Mouse (Mus musculus) midbrain, postnatal 0 days (tissue): Measurements from ENCODE around the gene Gns. TPM values are rescaled to one million over a fixed set of nuclear protein-coding genes. Genes with fewer than 3 reads are reported as not detected.
A peak's percentile ranks its signal among the peaks of the same experiment; 100 is the strongest.

ENCODE experiments used
- ATAC-seq: fragments of 200-750 bp; cut with Nextera tagmentation; 2 replicates; pipeline ENCODE4 v1.8.0; 2017; ENCODE audit warnings: moderate number of reproducible peaks, mild to moderate bottlenecking, moderate TSS enrichment, moderate library complexity; ENCODE audit not compliant: low FRiP score
- DNase-seq: peaks from one replicate; pipeline ENCODE4 v3.0.0-alpha.2; 2015; ENCODE audit warnings: low spot score
- H3K27ac ChIP-seq: fragments of 300-500 bp; sonication (generic); 2 replicates; pipeline ENCODE4 v1.5.1; 2014; ENCODE audit warnings: low read depth, mild to moderate bottlenecking, low read length, mixed read lengths
- H3K27me3 ChIP-seq: fragments of 300-500 bp; sonication (generic); 2 replicates; pipeline ENCODE4 v1.6.1; 2014; ENCODE audit warnings: low read length, control low read depth, mixed read lengths; ENCODE audit not compliant: insufficient read depth
- H3K36me3 ChIP-seq: fragments of 300-500 bp; sonication (generic); 2 replicates; pipeline ENCODE4 v1.6.1; 2014; ENCODE audit warnings: low read length, control low read depth, mixed read lengths; ENCODE audit not compliant: insufficient read depth
- H3K4me1 ChIP-seq: fragments of 300-500 bp; sonication (generic); 2 replicates; pipeline ENCODE4 v1.6.1; 2014; ENCODE audit warnings: mild to moderate bottlenecking, control low read depth, antibody characterized with exemption, low read length, mixed read lengths; ENCODE audit not compliant: insufficient read depth
- H3K4me2 ChIP-seq: fragments of 300-500 bp; sonication (generic); 2 replicates; pipeline ENCODE4 v1.6.1; 2014; ENCODE audit warnings: low read depth, mild to moderate bottlenecking, low read length, mixed read lengths; ENCODE audit not compliant: poor library complexity, severe bottlenecking
- H3K4me3 ChIP-seq: fragments of 300-500 bp; sonication (generic); 2 replicates; pipeline ENCODE4 v1.5.1; 2014; ENCODE audit warnings: low read depth, mild to moderate bottlenecking, low read length, moderate library complexity
- H3K9ac ChIP-seq: fragments of 300-500 bp; sonication (generic); replicated peaks from 2 replicates; pipeline ENCODE4 v1.6.1; 2014; ENCODE audit warnings: mild to moderate bottlenecking, low read length, moderate library complexity, mixed read lengths; ENCODE audit not compliant: poor library complexity, severe bottlenecking
- H3K9me3 ChIP-seq: fragments of 300-500 bp; sonication (generic); 2 replicates; pipeline ENCODE4 v1.6.1; 2016; ENCODE audit warnings: low read length, control low read depth
- CTCF ChIP-seq: IDR thresholded peaks from 2 replicates; pipeline ENCODE4 v1.5.1; 2016; ENCODE audit warnings: antibody characterized with exemption, mild to moderate bottlenecking
- WGBS: fragments of 180-500 bp; shearing (Covaris S2); extraction: QIAGEN DNeasy Blood & Tissue Kit; methylation state at CpG from one replicate; pipeline ENCODE4 v1.1.7; 2014; 5-methylcytosine and 5-hydroxymethylcytosine counted together
- polyA plus RNA-seq: library from polyadenylated mRNA; unstranded; fragments of >200 nt; fragmentation: Nextera tagmentation; extraction: Ambion mirVana; gene quantifications from 2 replicates; pipeline ENCODE4 v1.2.1, GENCODE M21; 2015
- total RNA-seq: library from RNA; depleted of rRNA; stranded (reverse); fragments of >200 nt; gene quantifications from 2 replicates; pipeline ENCODE4 v1.2.3, GENCODE M21; 2014

Gene Gns
- total and polyA plus RNA-seq, 2 experiments from 2014 or later = 40.4 to 84.3 TPM

- Histone ChIP-seq H3K4me1 (no peaks in the 10 kb centered on the region), H3K4me2 (no peak overlapping the region), H3K4me3 (no peak overlapping the region), H3K27ac (no peak overlapping the region), H3K36me3 (no peaks in the 10 kb centered on the region), H3K9me3 (no peaks in the 10 kb centered on the region), H3K27me3 (no peaks in the 10 kb centered on the region), H3K9ac (no peak overlapping the region)
- DNase-seq (no peak), ATAC-seq (no peak)
- 98% methylated on average over 2 of the region's 2 CpGs for WGBS
- no peak for TF ChIP-seq CTCF
These were observed 4.5 kb upstream of the Gns start for GRCm38 (mm10) chr10:121360358-121360757.

- Histone ChIP-seq H3K9me3 (no peaks in the 10 kb centered on the region), H3K4me1 (peaks cover 6% of the 10 kb centered on the region; the same call in 1 of the 2 replicates), H3K4me2 (no peak overlapping the region), H3K9ac (no peak overlapping the region), H3K27me3 (no peaks in the 10 kb centered on the region), H3K27ac (no peak overlapping the region), H3K36me3 (no peaks in the 10 kb centered on the region), H3K4me3 (no peak overlapping the region)
- DNase-seq (no peak), ATAC-seq (no peak)
- TF ChIP-seq CTCF = no peak
- 78% methylated on average over 8 of the region's 8 CpGs for WGBS
These were observed 1.7 kb upstream of the Gns start for GRCm38 (mm10) chr10:121363201-121363600.

DNA sequence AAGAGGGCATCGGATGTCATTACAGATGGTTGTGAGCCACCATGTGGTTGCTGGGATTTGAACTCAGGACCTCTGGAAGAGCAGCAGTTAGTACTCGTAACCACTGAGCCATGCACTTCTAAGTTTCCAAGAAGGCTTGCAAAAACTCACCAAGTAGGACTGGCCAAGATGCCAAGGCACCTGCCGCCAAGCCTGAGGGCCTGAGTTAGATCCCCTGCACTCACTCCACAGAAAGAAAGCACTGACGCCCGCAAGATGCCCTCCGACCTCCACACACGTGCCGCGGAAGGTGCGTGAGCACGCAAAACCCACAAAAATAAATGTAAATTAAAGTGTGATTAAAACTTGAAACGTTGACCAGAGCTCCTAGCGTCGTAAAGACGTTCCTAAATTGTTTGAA is 584 bp upstream of the Gns start:
- H3K4me2 ChIP-seq = peak overlapping the region; percentile 90
- no peak for TF ChIP-seq CTCF
- H3K4me3 ChIP-seq = peak overlapping the region; percentile 94
- H3K27me3 ChIP-seq = no peaks in the 10 kb centered on the region
- no peak for DNase-seq
- WGBS = 30% methylated on average over 15 of the region's 15 CpGs
- peaks cover 6% of the 10 kb centered on the region; the same call in 1 of the 2 replicates for H3K4me1 ChIP-seq
- no peaks in the 10 kb centered on the region for H3K9me3 ChIP-seq
- no peak overlapping the region for H3K9ac ChIP-seq
- no peak; the same call in 1 of the 2 replicates for ATAC-seq
- no peak overlapping the region for H3K27ac ChIP-seq
- H3K36me3 ChIP-seq = no peaks in the 10 kb centered on the region

- no peak overlapping the region for H3K27ac ChIP-seq
- H3K27me3 ChIP-seq = no peaks in the 10 kb centered on the region
- no peak for DNase-seq
- peak overlapping the region; percentile 84 for H3K9ac ChIP-seq
- H3K4me2 ChIP-seq = peak overlapping the region; percentile 90
- peaks cover 6% of the 10 kb centered on the region; the same call in 1 of the 2 replicates for H3K36me3 ChIP-seq
- no peak for TF ChIP-seq CTCF
- peaks cover 6% of the 10 kb centered on the region; the same call in 1 of the 2 replicates for H3K4me1 ChIP-seq
- ATAC-seq = no peak
- no peaks in the 10 kb centered on the region for H3K9me3 ChIP-seq
- 9% methylated on average over 9 of the region's 9 CpGs for WGBS
- H3K4me3 ChIP-seq = peak overlapping the region; percentile 94
These were observed 937 bp downstream of the Gns start for GRCm38 (mm10) chr10:121365781-121366272.

- WGBS = 83% methylated on average over 13 of the region's 13 CpGs
- H3K4me2 ChIP-seq = no peak overlapping the region
- TF ChIP-seq CTCF = no peak
These were observed 2.4 kb downstream of the Gns start for GRCm38 (mm10) chr10:121367271-121367670.

DNA sequence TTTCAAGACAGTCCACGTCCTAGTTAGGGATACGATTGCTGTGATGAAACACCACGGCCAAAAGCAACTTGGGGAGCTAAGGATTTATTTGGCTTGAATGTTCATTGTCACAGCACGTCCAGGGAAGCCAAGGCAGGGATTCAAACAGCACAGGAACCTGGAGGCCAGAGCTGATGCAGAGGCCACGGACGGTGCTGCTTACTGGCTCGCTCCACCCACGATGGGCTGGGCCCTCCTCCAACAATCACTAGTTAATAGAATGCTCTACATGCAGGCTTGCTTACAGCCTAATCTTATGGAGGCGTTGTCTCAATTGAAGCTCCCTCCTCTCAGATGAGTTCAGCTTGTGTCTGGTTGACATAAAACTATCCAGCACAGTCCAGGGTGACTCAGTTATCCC is 2.9 kb downstream of the Gns start:
- Histone ChIP-seq H3K27ac (no peak overlapping the region), H3K4me3 (no peak overlapping the region), H3K36me3 (peaks cover 10% of the 10 kb centered on the region; the same call in 1 of the 2 replicates), H3K4me1 (peaks cover 6% of the 10 kb centered on the region; the same call in 1 of the 2 replicates), H3K9ac (no peak overlapping the region), H3K27me3 (no peaks in the 10 kb centered on the region), H3K4me2 (no peak overlapping the region), H3K9me3 (no peaks in the 10 kb centered on the region)
- DNase-seq (no peak), ATAC-seq (no peak)
- TF ChIP-seq CTCF = no peak
- WGBS = 90% methylated on average over 9 of the region's 9 CpGs

More at GRCm38 (mm10) chr10:121367271-121367670, 2.4 kb downstream of the Gns start:
- no peak overlapping the region for H3K27ac ChIP-seq
- H3K4me1 ChIP-seq = peaks cover 6% of the 10 kb centered on the region; the same call in 1 of the 2 replicates
- no peak for DNase-seq
- H3K4me3 ChIP-seq = no peak overlapping the region
- no peak overlapping the region for H3K9ac ChIP-seq
- H3K27me3 ChIP-seq = no peaks in the 10 kb centered on the region
- ATAC-seq = no peak
- H3K36me3 ChIP-seq = peaks cover 10% of the 10 kb centered on the region; the same call in 1 of the 2 replicates
- H3K9me3 ChIP-seq = no peaks in the 10 kb centered on the region
